Mouse (Mus musculus): ENCODE data around the gene Nkx2-1. TPM values are rescaled to one million over a fixed set of nuclear protein-coding genes. Genes with fewer than 3 reads are reported as not detected.
"Not testable (repeated sequence)": the region's sequence is repeated elsewhere in the genome, so short reads cannot be mapped to it uniquely, and the experiment has no call there.

The Nkx2-1 gene
- polyA plus RNA-seq, 1 experiment from 2014 or later = not detected

- Histone ChIP-seq H3K4me2 (ENCODE audit: low read depth, low read length) (no peak overlapping the region), H3K9me3 (replicated peaks; ENCODE audit: control insufficient read depth, low read length) (no peaks in the 10 kb centered on the region), H3K27me3 (ENCODE audit: control insufficient read depth, insufficient read depth, low read depth, low read length) (peaks cover 84% of the 10 kb centered on the region), H3K4me1 (ENCODE audit: control insufficient read depth, low read depth, low read length) (no peaks in the 10 kb centered on the region), H3K27ac (ENCODE audit: low read length) (no peak overlapping the region), H3K9ac (ENCODE audit: low read depth, low read length) (no peak overlapping the region), H3K36me3 (ENCODE audit: control insufficient read depth, insufficient read depth) (no peaks in the 10 kb centered on the region), H3K4me3 (ENCODE audit: low read depth, low read length) (no peak overlapping the region)
- WGBS (ENCODE audit: insufficient replicate concordance) = 2% methylated on average over 8 of the region's 8 CpGs
- no peak for ATAC-seq (ENCODE audit: low read depth)
Measured at GRCm38 (mm10) chr12:56528034-56528570, 8.6 kb downstream of the Nkx2-1 start.

DNA sequence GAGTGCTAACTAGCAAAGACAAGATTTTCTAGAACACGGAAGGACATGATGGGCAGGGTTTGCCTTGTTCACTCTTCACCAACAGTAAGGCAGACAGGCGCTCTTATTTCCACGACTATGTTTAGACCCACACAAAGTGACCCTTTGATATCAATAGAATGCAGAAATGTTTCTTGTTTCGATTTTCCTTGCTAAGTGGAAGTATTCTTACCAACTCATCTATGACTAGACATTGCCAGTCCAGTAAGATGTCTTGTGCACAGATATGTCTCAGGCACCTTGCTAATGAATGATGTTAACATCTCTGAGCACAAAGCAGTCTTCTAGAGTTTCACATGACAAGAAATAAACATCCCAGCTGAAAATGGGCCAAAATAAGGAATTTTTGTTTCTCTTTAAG is 9.6 kb downstream of the Nkx2-1 start:
- WGBS (ENCODE audit: insufficient replicate concordance) = 14% methylated on average over 4 of the region's 4 CpGs
- no peaks in the 10 kb centered on the region for H3K4me1 ChIP-seq (ENCODE audit: control insufficient read depth, low read depth, low read length)
- no peaks in the 10 kb centered on the region for H3K9me3 ChIP-seq (replicated peaks; ENCODE audit: control insufficient read depth, low read length)
- no peak overlapping the region for H3K27ac ChIP-seq (ENCODE audit: low read length)
- no peak overlapping the region for H3K4me3 ChIP-seq (ENCODE audit: low read depth, low read length)
- no peak for ATAC-seq (ENCODE audit: low read depth)
- no peak overlapping the region for H3K9ac ChIP-seq (ENCODE audit: low read depth, low read length)
- peaks cover 85% of the 10 kb centered on the region for H3K27me3 ChIP-seq (ENCODE audit: control insufficient read depth, insufficient read depth, low read depth, low read length)
- H3K36me3 ChIP-seq (ENCODE audit: control insufficient read depth, insufficient read depth) = no peaks in the 10 kb centered on the region
- H3K4me2 ChIP-seq (ENCODE audit: low read depth, low read length) = no peak overlapping the region

DNA sequence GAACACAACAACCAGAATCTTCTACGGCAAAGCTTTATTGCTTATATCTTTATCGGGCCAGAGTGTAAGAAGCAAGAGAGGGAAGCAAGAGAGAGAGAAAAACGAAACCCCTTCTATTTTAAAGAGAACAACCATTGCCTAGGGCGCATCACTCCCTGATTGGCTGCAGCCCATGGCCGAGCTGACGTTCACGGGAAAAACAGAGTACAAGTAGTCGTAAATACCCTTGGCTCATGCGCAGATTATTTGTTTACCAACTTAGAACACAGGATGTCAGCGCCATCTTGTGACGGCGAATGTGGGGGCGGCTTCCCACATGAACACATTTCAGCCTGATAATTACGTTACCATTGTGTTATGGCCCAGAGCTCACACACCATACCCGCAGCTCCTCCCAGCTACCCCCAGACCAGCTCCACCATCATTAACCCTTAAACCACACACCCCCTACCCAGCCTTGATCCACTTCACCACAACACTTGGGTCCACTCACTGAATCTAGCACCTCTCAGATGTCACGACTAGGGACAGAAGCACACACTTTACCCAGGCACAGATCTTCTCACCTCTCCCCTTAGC is 11.4 kb downstream of the Nkx2-1 start:
- H3K36me3 ChIP-seq (ENCODE audit: control insufficient read depth, insufficient read depth); H3K4me3 ChIP-seq (ENCODE audit: low read depth, low read length); H3K4me2 ChIP-seq (ENCODE audit: low read depth, low read length); H3K9ac ChIP-seq (ENCODE audit: low read depth, low read length); H3K9me3 ChIP-seq (replicated peaks; ENCODE audit: control insufficient read depth, low read length); H3K27ac ChIP-seq (ENCODE audit: low read length); ATAC-seq (ENCODE audit: low read depth); H3K4me1 ChIP-seq (ENCODE audit: control insufficient read depth, low read depth, low read length): not testable (repeated sequence)
- WGBS (ENCODE audit: insufficient replicate concordance) = 10% methylated on average over 8 of the region's 16 CpGs
- peaks cover 84% of the 10 kb centered on the region for H3K27me3 ChIP-seq (ENCODE audit: control insufficient read depth, insufficient read depth, low read depth, low read length)

DNA sequence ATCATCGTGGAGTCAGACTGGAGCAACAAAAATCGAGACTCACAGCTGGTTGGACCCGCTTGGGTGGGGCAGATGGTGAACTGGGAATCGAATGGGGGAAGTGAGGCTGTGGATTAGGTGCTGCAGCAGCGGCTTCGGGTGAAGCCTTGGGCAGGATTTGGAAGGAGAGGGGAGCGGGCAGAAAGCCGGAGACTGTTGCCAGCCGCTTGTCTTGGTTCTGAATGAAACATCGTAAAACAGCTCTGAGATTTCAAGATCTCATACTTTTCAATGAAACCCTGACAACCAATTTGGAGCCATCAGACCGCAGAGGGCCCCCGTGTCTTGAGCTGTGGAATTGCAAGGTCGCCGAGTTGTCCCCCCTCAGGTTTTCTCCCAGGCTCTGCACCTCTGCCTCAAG is 12.5 kb downstream of the Nkx2-1 start:
- ATAC-seq (ENCODE audit: low read depth) = no peak
- Histone ChIP-seq H3K9me3 (replicated peaks; ENCODE audit: control insufficient read depth, low read length) (no peaks in the 10 kb centered on the region), H3K9ac (ENCODE audit: low read depth, low read length) (no peak overlapping the region), H3K27ac (ENCODE audit: low read length) (no peak overlapping the region), H3K27me3 (ENCODE audit: control insufficient read depth, insufficient read depth, low read depth, low read length) (peaks cover 84% of the 10 kb centered on the region), H3K4me3 (ENCODE audit: low read depth, low read length) (no peak overlapping the region), H3K4me1 (ENCODE audit: control insufficient read depth, low read depth, low read length) (no peaks in the 10 kb centered on the region), H3K4me2 (ENCODE audit: low read depth, low read length) (no peak overlapping the region), H3K36me3 (ENCODE audit: control insufficient read depth, insufficient read depth) (no peaks in the 10 kb centered on the region)
- WGBS (ENCODE audit: insufficient replicate concordance) = 9% methylated on average over 14 of the region's 14 CpGs

- peaks cover 80% of the 10 kb centered on the region for H3K27me3 ChIP-seq (ENCODE audit: control insufficient read depth, insufficient read depth, low read depth, low read length)
- WGBS (ENCODE audit: insufficient replicate concordance) = 24% methylated on average over 4 of the region's 4 CpGs
- H3K36me3 ChIP-seq (ENCODE audit: control insufficient read depth, insufficient read depth) = no peaks in the 10 kb centered on the region
- no peak for ATAC-seq (ENCODE audit: low read depth)
- H3K4me3 ChIP-seq (ENCODE audit: low read depth, low read length) = no peak overlapping the region
- no peak overlapping the region for H3K9ac ChIP-seq (ENCODE audit: low read depth, low read length)
- no peaks in the 10 kb centered on the region for H3K9me3 ChIP-seq (replicated peaks; ENCODE audit: control insufficient read depth, low read length)
- no peak overlapping the region for H3K4me2 ChIP-seq (ENCODE audit: low read depth, low read length)
- no peak overlapping the region for H3K27ac ChIP-seq (ENCODE audit: low read length)
- H3K4me1 ChIP-seq (ENCODE audit: control insufficient read depth, low read depth, low read length) = no peaks in the 10 kb centered on the region
Measured at GRCm38 (mm10) chr12:56522191-56522590, 14.5 kb downstream of the Nkx2-1 start.

GRCm38 (mm10) chr12:56521106-56521840 is 15.4 kb downstream of the Nkx2-1 start:
- H3K27ac ChIP-seq (ENCODE audit: low read length) = no peak overlapping the region
- no peaks in the 10 kb centered on the region for H3K36me3 ChIP-seq (ENCODE audit: control insufficient read depth, insufficient read depth)
- H3K4me3 ChIP-seq (ENCODE audit: low read depth, low read length) = no peak overlapping the region
- H3K27me3 ChIP-seq (ENCODE audit: control insufficient read depth, insufficient read depth, low read depth, low read length) = peaks cover 71% of the 10 kb centered on the region
- H3K4me1 ChIP-seq (ENCODE audit: control insufficient read depth, low read depth, low read length) = no peaks in the 10 kb centered on the region
- 2% methylated on average over 33 of the region's 33 CpGs for WGBS (ENCODE audit: insufficient replicate concordance)
- no peak for ATAC-seq (ENCODE audit: low read depth)
- no peak overlapping the region for H3K9ac ChIP-seq (ENCODE audit: low read depth, low read length)
- no peaks in the 10 kb centered on the region for H3K9me3 ChIP-seq (replicated peaks; ENCODE audit: control insufficient read depth, low read length)
- H3K4me2 ChIP-seq (ENCODE audit: low read depth, low read length) = no peak overlapping the region

GRCm38 (mm10) chr12:56520396-56521105 is 16.2 kb downstream of the Nkx2-1 start:
- H3K27me3 ChIP-seq (ENCODE audit: control insufficient read depth, insufficient read depth, low read depth, low read length) = peaks cover 66% of the 10 kb centered on the region
- 2% methylated on average over 22 of the region's 22 CpGs for WGBS (ENCODE audit: insufficient replicate concordance)
- no peak overlapping the region for H3K4me2 ChIP-seq (ENCODE audit: low read depth, low read length)
- no peaks in the 10 kb centered on the region for H3K4me1 ChIP-seq (ENCODE audit: control insufficient read depth, low read depth, low read length)
- no peak overlapping the region for H3K27ac ChIP-seq (ENCODE audit: low read length)
- H3K9me3 ChIP-seq (replicated peaks; ENCODE audit: control insufficient read depth, low read length) = no peaks in the 10 kb centered on the region
- no peak for ATAC-seq (ENCODE audit: low read depth)
- no peak overlapping the region for H3K9ac ChIP-seq (ENCODE audit: low read depth, low read length)
- H3K4me3 ChIP-seq (ENCODE audit: low read depth, low read length) = no peak overlapping the region
- no peaks in the 10 kb centered on the region for H3K36me3 ChIP-seq (ENCODE audit: control insufficient read depth, insufficient read depth)

DNA sequence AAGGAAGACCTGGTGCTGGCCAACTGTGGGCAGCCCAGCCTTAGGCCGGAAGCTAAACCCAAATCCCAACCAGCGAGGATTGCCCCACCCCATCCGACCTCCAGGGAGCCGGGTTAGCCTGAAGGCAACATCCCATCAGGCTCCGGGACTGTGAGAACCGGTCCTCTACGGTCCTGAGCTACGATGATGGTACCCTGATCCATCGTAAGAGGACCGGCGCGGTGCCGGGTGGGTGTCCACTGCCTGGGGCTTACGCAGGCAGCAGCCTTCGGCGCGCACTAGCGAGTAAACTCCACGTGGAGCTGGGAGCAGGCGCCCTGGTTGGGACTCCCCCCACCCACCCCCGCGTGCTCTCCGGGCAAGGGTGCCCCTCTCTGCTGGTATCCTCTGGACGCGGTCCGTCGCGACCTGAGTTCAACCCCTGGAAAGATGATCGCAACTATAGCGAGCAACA is 16.9 kb downstream of the Nkx2-1 start:
- Histone ChIP-seq H3K36me3 (ENCODE audit: control insufficient read depth, insufficient read depth) (no peaks in the 10 kb centered on the region), H3K27me3 (ENCODE audit: control insufficient read depth, insufficient read depth, low read depth, low read length) (peaks cover 63% of the 10 kb centered on the region), H3K4me2 (ENCODE audit: low read depth, low read length) (no peak overlapping the region), H3K4me3 (ENCODE audit: low read depth, low read length) (no peak overlapping the region), H3K9me3 (replicated peaks; ENCODE audit: control insufficient read depth, low read length) (no peaks in the 10 kb centered on the region), H3K4me1 (ENCODE audit: control insufficient read depth, low read depth, low read length) (no peaks in the 10 kb centered on the region), H3K9ac (ENCODE audit: low read depth, low read length) (no peak overlapping the region), H3K27ac (ENCODE audit: low read length) (no peak overlapping the region)
- 5% methylated on average over 30 of the region's 30 CpGs for WGBS (ENCODE audit: insufficient replicate concordance)
- ATAC-seq (ENCODE audit: low read depth) = no peak
